Mouse (Mus musculus) ES-Bruce4 (cell line): Measurements from ENCODE around the gene Erp44.

Experiments
- CTCF ChIP-seq: IDR thresholded peaks from one replicate; pipeline ENCODE4 v1.8.1; 2011; ENCODE audit warnings: low read depth, low read length
- EP300 ChIP-seq: IDR thresholded peaks from 2 replicates; pipeline ENCODE4 v1.6.1; 2011; ENCODE audit warnings: low read depth, low read length; ENCODE audit not compliant: insufficient read depth
- POLR2A ChIP-seq: IDR thresholded peaks from one replicate; pipeline ENCODE4 v1.8.1; 2011; ENCODE audit warnings: low read length; ENCODE audit not compliant: insufficient read depth

DNA sequence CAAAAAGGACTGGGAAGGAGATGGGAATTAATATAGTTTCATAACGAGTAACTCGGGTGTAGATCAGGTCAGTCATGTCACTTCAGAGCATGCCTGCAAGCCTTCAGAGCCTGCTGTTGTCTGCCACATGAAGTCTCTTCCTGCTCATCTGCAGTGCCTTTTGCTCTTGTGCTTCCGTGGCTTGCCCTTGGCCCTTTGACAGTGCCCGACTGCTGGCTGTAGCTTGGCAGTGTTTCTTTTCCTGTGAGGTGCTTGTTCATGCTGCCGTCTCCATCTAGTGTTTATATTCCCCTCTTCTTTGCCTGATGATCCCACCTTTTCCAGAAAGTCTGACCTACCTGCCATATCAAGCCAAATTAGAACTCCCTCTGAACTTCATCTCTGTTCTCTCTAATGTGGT lies 115.5 kb downstream of the Erp44 start:
- no peak for TF ChIP-seq POLR2A
- no peak for TF ChIP-seq EP300
- TF ChIP-seq CTCF: no peak
